Comparison of ENCODE assay signal across 9 mouse cellular contexts in the genomic region with DNA sequence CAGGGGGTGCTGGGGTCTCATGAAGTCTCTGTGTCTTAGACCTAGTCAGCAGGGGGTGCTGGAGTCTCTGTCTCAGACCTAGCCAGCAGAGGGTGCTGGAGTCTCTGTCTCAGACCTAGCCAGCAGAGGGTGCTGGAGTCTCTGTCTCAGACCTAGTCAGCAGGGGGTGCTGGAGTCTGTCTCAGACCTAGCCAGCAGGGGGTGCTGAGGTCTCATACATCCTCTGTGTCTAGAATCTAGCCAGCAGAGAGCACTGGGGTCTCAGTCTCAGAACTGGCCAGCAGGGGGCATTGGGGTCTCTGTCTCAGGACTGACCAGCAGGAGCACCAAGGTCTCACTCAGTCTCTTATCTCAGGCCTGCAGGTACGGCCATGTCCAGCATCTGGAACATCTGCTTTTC.
DNase-seq lines count a peak whose midpoint lies in the region; ATAC-seq lines count a peak whose summit lies in the region.
"Had no signal": no experiment of that assay in that cellular context is flagged by ENCODE, and none has a peak within 500 bp of the region (broad histone marks: within the 10 kb centered on the region; RNA-seq: fewer than 3 reads in every experiment).

No protein-coding gene starts in this region.

- ATAC-seq in kidney, embryonic 14.5 days (ENCODE audit: low FRiP score, low TSS enrichment): 0 out of 2 replicates have a peak, but pooled peaks have one; percentile 43
- peak; percentile 23; the same call in 1 of the 2 replicates for ATAC-seq in lung, embryonic 16.5 days (ENCODE audit: low read depth)

- no peaks in the 10 kb centered on the region for H3K9me3 ChIP-seq in kidney, embryonic 14.5 days (ENCODE audit: control insufficient read depth, low read length)
- H3K9me3 ChIP-seq in lung, embryonic 16.5 days (ENCODE audit: control insufficient read depth, low read length): no peaks in the 10 kb centered on the region
- H3K9me3 ChIP-seq: G1E had no signal

- no peak overlapping the region for H3K9ac ChIP-seq in kidney, embryonic 14.5 days (ENCODE audit: low read depth, low read length)
- no peak overlapping the region for H3K9ac ChIP-seq in lung, embryonic 16.5 days (ENCODE audit: low read length)

- H3K4me1 ChIP-seq in kidney, embryonic 14.5 days (ENCODE audit: control insufficient read depth, insufficient read depth, low read length): no peaks in the 10 kb centered on the region
- no peaks in the 10 kb centered on the region for H3K4me1 ChIP-seq in lung, embryonic 16.5 days (replicated peaks; ENCODE audit: control insufficient read depth, insufficient read depth, low read length)

- WGBS in kidney, embryonic 14.5 days: 93% methylated on average over 1 of the region's 1 CpGs
- 95% methylated on average over 1 of the region's 1 CpGs for WGBS in lung, embryonic 16.5 days

- DNase-seq in cerebellum, postnatal 10 days: peak; percentile 63 to 64
- no peak for DNase-seq in cerebellum, adult 18-20 months
- peak; percentile 12 for DNase-seq in 3134 (ENCODE audit: extremely low read depth, insufficient read length, low spot score)
- DNase-seq in embryo, embryonic 10.5 days (ENCODE audit: low spot score): peak; percentile 47
- DNase-seq in right cerebral cortex, postnatal 4 days: peak; percentile 80
- DNase-seq in cerebellum, adult 9-11 months: no peak

- H3K4me3 ChIP-seq in kidney, embryonic 14.5 days (ENCODE audit: low read length): no peak overlapping the region
- H3K4me3 ChIP-seq in lung, embryonic 16.5 days (ENCODE audit: low read length): no peak overlapping the region

- no peak overlapping the region for H3K4me2 ChIP-seq in kidney, embryonic 14.5 days (replicated peaks; ENCODE audit: low read depth, low read length)
- H3K4me2 ChIP-seq in lung, embryonic 16.5 days (ENCODE audit: low read depth, low read length): no peak overlapping the region

- H3K27ac ChIP-seq in kidney, embryonic 14.5 days (ENCODE audit: low read depth, low read length): no peak overlapping the region
- H3K27ac ChIP-seq in lung, embryonic 16.5 days (ENCODE audit: low read length): no peak overlapping the region

- H3K27me3 ChIP-seq in kidney, embryonic 14.5 days (ENCODE audit: control insufficient read depth, insufficient read depth, low read length): no peaks in the 10 kb centered on the region
- H3K27me3 ChIP-seq in lung, embryonic 16.5 days (ENCODE audit: control insufficient read depth, insufficient read depth, low read depth, low read length): no peaks in the 10 kb centered on the region

- H3K36me3 ChIP-seq in kidney, embryonic 14.5 days (ENCODE audit: control insufficient read depth, insufficient read depth, low read length): no peaks in the 10 kb centered on the region
- no peaks in the 10 kb centered on the region for H3K36me3 ChIP-seq in lung, embryonic 16.5 days (ENCODE audit: control insufficient read depth, insufficient read depth, low read length)
- H3K36me3 ChIP-seq: G1E had no signal

Comparison
In these comparisons a context has a peak if more than half of its experiments do, and no peak if none do; other contexts are left out.
1. DNase-seq: peak in cerebellum, postnatal 10 days (2 of 2), 3134 (single experiment), embryo, embryonic 10.5 days (single experiment) and right cerebral cortex, postnatal 4 days (single experiment); none in cerebellum, adult 18-20 months (0 of 2) and cerebellum, adult 9-11 months (single experiment).